Mouse (Mus musculus) testis, postnatal 10 days (tissue): ENCODE data around the gene Rprml.

ENCODE experiments used
- DNase-seq: peaks from one replicate; pipeline ENCODE4 v3.0.0; 2021; ENCODE audit warnings: low spot score

Gene Rprml

GRCm38 (mm10) chr11:103649301-103649982, at the start of gene Rprml:
TSS of gene Rprml (plus strand) at chr11:103649570.
- DNase-seq = peak; percentile 59

GRCm38 (mm10) chr11:103606611-103607010, 42.8 kb upstream of the Rprml start:
- DNase-seq = no peak

- DNase-seq = no peak
These were observed 38.6 kb upstream of the Rprml start for GRCm38 (mm10) chr11:103610772-103611171.

DNA sequence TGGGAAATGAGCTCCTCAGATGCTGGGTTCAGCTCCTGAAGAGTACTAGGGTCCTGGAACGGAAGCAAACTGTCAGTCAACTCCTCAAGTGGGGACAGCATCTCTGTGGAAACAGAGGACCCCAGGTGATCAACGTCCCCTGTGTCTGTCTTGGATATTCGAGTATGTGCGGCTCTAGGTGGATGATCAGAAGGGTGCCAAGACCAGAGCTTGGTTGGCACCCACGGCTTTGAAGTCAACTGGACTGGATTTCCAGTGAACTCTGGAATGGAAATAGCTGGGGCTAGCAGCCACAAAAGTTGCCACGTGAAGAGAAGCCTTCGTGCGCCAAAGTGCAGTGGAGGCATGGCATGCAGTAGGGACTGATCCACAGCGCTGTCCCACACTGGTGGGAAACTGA, 28.3 kb upstream of the Rprml start, which contains the start of gene Gm884:
TSS of gene Gm884 (minus strand) at position 101 of the 400 bp plus-strand sequence.
- DNase-seq = no peak

DNA sequence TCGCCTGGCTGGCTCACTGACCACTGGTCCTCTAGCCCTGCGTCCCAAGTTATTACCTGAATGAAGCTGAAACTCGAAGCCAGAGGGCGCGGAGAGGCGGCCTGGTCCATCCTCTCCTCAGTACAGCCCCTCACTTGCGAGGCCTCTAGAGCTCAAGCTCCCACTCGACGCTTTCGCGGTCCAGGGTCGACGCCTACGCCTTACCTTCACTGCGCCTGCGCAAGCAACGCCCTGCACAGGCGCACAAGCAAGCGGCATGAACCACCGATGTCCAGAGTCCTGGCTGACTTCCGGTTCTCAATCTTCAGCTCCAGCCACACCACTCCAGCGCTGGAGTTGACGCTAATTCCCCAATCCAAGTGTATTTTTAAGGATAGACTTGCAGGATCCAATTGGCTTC, 21.9 kb upstream of the Rprml start:
- DNase-seq = no peak

DNA sequence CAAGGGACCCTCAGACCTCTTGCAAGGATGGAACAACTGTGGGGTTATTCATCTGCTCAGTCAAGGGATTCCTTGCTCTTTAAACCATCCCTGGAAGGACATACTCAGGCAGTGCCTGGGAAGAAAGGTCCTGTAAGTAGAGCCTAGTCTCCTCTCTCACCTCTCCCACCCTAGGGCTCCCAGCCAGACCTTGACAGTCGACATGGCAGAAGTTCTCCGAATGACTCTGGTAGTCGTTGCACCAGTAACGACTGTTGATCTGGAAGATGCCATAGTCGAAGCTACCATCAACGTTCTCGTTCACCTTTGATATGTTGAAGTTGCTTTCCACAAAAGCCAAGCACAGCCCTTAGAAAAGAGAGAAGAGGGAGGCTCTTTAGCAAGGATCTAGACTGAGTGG, 14.6 kb upstream of the Rprml start:
- no peak for DNase-seq

GRCm38 (mm10) chr11:103635481-103635880, 13.9 kb upstream of the Rprml start:
- no peak for DNase-seq

DNA sequence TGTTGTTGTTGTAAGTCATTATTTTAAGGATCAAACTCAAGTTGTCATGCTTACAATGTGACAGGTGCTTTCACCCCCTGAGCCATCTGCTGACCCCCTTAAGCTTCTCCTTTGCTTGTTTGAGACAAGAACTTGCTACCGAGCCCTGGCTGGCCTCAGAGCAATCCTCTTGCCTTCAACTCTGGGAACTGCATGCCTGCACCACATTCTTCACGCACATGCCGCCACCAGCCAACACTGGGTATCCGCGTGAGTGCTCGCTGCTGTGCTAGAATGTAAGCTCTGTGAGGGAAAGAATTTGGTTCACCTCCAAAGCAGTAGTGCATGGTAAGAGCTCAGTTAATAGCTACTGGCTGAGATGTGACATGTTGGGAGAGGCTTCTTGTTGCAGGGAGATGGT, 13.1 kb upstream of the Rprml start:
- no peak for DNase-seq

- DNase-seq = peak; percentile 11
These were observed 10.6 kb upstream of the Rprml start, which contains the start of gene Lyzl6 for GRCm38 (mm10) chr11:103638790-103639189. TSS of gene Lyzl6 (minus strand) at chr11:103638890.

- peak; percentile 71 for DNase-seq
These were observed 9.9 kb upstream of the Rprml start for GRCm38 (mm10) chr11:103639407-103639946.

GRCm38 (mm10) chr11:103643211-103643610, 6.2 kb upstream of the Rprml start:
- peak; percentile 25 for DNase-seq

GRCm38 (mm10) chr11:103645731-103646130, 3.6 kb upstream of the Rprml start:
- peak; percentile 27 for DNase-seq

- peak; percentile 28 for DNase-seq
These were observed 3.1 kb upstream of the Rprml start for GRCm38 (mm10) chr11:103646301-103646700.

DNA sequence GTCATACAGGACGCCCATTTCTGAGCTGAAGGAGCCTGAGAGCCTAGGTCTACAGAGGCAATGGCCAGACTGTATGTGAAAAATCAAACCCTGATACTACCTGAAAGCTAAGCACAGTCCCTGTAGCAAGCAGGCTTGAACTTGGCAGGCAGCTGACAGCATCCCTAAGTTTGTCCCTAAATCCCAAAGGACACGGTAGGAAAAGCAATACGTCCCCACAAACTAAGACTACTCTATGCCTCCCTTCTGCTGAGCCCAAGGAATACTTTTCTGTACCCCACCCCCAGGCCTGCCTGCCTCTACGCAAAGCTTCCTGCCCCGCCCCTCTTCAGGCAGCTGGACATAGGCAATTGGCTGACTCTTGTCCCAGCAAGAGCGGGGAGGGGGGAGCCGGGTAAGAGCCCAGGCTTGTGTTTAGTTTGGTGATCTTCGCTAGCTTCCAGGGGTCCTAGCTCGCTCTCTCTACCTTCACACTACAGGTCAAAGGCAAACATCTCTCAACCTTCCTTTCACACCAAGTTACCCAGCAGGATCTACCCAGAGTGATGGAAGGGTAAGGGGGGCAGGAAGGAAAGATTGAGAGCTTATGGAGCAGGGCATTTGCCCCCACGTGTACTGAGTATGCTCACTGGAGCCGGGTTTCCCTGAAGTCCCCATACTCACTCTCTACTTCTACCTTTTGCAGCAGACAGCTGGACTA, 1.3 kb upstream of the Rprml start:
- DNase-seq = peak; percentile 70

DNA sequence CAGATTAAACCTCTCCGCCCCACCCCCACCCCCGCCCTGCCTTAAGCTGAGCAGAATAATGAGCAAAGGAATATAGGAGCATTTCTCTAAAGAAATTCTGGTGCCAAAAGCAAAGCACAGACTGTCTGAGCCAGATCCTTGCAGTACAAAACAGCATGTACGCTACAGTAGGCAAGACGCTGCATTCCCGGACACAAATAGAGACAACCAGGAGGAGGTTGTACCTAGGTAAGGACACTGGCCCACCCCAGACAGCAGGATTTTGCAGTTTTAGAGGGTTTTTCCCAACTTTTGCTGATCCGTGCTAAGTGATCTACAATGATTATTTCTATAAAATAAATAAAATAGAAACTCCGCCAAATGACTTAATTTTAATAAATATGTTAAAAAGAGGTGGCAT, 714 bp upstream of the Rprml start:
- no peak for DNase-seq

DNA sequence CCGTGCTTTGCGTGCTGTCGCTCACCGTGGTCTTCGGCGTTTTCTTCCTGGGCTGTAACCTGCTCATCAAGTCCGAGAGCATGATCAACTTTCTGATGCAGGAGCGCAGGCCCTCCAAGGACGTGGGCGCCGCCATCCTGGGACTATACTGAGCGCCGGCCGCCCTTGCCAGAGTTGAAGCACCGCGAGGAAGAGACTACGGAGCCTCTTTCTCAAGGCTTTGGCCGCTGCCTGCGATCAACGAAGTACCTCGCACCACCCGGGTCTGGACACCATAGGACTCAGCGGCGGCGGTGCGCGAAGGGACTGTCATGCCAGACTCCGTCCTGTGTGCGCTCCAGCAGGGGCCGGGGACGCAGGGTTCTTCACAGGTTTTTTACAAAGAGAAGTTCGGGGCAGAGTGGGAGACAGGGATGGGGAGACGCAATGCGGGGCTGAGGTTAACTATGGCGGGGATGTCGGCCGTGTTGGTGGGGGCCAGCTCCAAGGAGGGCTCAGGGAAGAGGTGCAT, 668 bp downstream of the Rprml start:
- DNase-seq = no peak

GRCm38 (mm10) chr11:103651426-103651825, 2.1 kb downstream of the Rprml start:
- DNase-seq = no peak

- no peak for DNase-seq
These were observed 4.1 kb downstream of the Rprml start for GRCm38 (mm10) chr11:103653359-103653965.

- peak; percentile 83 for DNase-seq
These were observed 7.2 kb downstream of the Rprml start for GRCm38 (mm10) chr11:103656520-103656919.

GRCm38 (mm10) chr11:103658189-103658588, 8.8 kb downstream of the Rprml start:
- no peak for DNase-seq

DNA sequence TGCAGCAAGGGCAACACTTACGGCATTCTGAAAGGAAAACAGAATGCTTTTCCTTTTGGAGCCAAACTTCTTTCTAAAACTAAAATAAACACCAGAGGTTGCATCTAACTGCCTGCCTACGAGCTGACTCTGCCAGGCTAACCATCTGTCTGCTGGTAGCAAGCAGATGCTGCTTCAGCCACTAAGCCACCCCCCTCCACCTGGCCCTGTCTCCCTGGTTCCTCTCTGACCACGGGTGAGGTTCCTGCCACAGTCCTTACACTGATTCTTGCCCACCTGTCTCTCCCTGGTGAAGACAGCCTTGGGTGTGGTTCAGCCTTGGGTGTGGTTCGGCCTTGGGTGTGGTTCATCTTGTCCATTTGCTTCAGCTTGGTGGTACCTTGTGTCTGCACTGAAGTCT, 12.5 kb downstream of the Rprml start:
- no peak for DNase-seq

GRCm38 (mm10) chr11:103662546-103662945, 13.2 kb downstream of the Rprml start:
- DNase-seq = no peak

GRCm38 (mm10) chr11:103663119-103663518, 13.7 kb downstream of the Rprml start:
- DNase-seq = no peak
